Mouse (Mus musculus) cerebellum, adult 18-20 months (tissue): ENCODE data around the gene Bex2.

Experiments
- DNase-seq, 2 experiments: peaks; one replicate each; pipeline ENCODE4 v3.0.0; 2021

Gene Bex2

GRCm38 (mm10) chrX:136068020-136068419 is at the start of gene Bex2:
Gene Bex2, minus strand, starts transcription at chrX:136068236.
- peak in 1 of 2 experiments; percentile 73 for DNase-seq

- peak; percentile 59 to 67 for DNase-seq
These were observed 47.5 kb upstream of the Bex2 start for GRCm38 (mm10) chrX:136115419-136115961.

GRCm38 (mm10) chrX:136115015-136115414 is 47.0 kb upstream of the Bex2 start:
- no peak for DNase-seq

GRCm38 (mm10) chrX:136107942-136108341 is 39.9 kb upstream of the Bex2 start:
- DNase-seq: peak; percentile 62 to 67

GRCm38 (mm10) chrX:136104724-136105088 is 36.7 kb upstream of the Bex2 start:
- no peak for DNase-seq

- DNase-seq: no peak
These were observed 36.1 kb upstream of the Bex2 start for GRCm38 (mm10) chrX:136104046-136104723.

GRCm38 (mm10) chrX:136094421-136094820 is 26.4 kb upstream of the Bex2 start:
- no peak for DNase-seq

- no peak for DNase-seq
These were observed 24.7 kb upstream of the Bex2 start for GRCm38 (mm10) chrX:136092497-136093279.

- no peak for DNase-seq
These were observed 17.1 kb upstream of the Bex2 start, which contains the start of gene Nxf3 for GRCm38 (mm10) chrX:136085155-136085554. Gene Nxf3, minus strand, starts transcription at chrX:136085255.

- DNase-seq: peak; percentile 25 to 27
These were observed 640 bp downstream of the Bex2 start for GRCm38 (mm10) chrX:136067201-136067991.

- no peak for DNase-seq
These were observed 7.3 kb downstream of the Bex2 start for GRCm38 (mm10) chrX:136060698-136061097.

- no peak for DNase-seq
These were observed 16.8 kb downstream of the Bex2 start for GRCm38 (mm10) chrX:136051219-136051618.

- peak; percentile 67 to 77 for DNase-seq
These were observed 20.5 kb downstream of the Bex2 start for GRCm38 (mm10) chrX:136047528-136047927.

- DNase-seq: no peak
These were observed 24.3 kb downstream of the Bex2 start for GRCm38 (mm10) chrX:136043726-136044125.

GRCm38 (mm10) chrX:136032799-136033763 is 35.0 kb downstream of the Bex2 start, which contains the start of gene Arxes1:
Gene Arxes1, plus strand, starts transcription at chrX:136033367.
- DNase-seq: peak; percentile 32 to 63

GRCm38 (mm10) chrX:136030331-136030730 is 37.7 kb downstream of the Bex2 start:
- DNase-seq: no peak
